23 mouse cellular contexts compared by ENCODE assay signal in genomic region chr5:138912711-138913105, GRCm38 (mm10).
DNase-seq lines count a peak whose midpoint lies in the region; ATAC-seq lines count a peak whose summit lies in the region.
"Had no signal": no experiment of that assay in that cellular context is flagged by ENCODE, and none has a peak within 500 bp of the region (broad histone marks: within the 10 kb centered on the region; RNA-seq: fewer than 3 reads in every experiment).

No protein-coding gene starts in this region.

- H3K9ac ChIP-seq in kidney, embryonic 16.5 days (replicated peaks; ENCODE audit: low read length) = no peak overlapping the region
- H3K9ac ChIP-seq: embryonic facial prominence, embryonic 15.5 days; hindbrain, embryonic 13.5 days; limb, embryonic 13.5 days; neural tube, embryonic 12.5 days had no signal

- no peak for ATAC-seq in kidney, embryonic 16.5 days (ENCODE audit: low FRiP score, low TSS enrichment)
- ATAC-seq: CD4-positive, CD25-positive, alpha-beta regulatory T cell, adult 4 months; intestine, embryonic 16.5 days had no signal

- H3K36me3 ChIP-seq in kidney, embryonic 16.5 days (ENCODE audit: insufficient read depth, low read length) = no peaks in the 10 kb centered on the region
- H3K36me3 ChIP-seq: embryonic facial prominence, embryonic 15.5 days; hindbrain, embryonic 13.5 days; limb, embryonic 13.5 days; neural tube, embryonic 12.5 days had no signal

- 64% methylated on average over 7 of the region's 7 CpGs for WGBS in kidney, embryonic 16.5 days

- H3K27ac ChIP-seq in kidney, embryonic 16.5 days (ENCODE audit: low read length) = no peak overlapping the region
- H3K27ac ChIP-seq: embryonic facial prominence, embryonic 15.5 days; hindbrain, embryonic 13.5 days; kidney, postnatal 0 days; left cerebral cortex, adult 2 months; limb, embryonic 13.5 days; macrophage; neural tube, embryonic 12.5 days; stomach, postnatal 0 days had no signal

- no peak overlapping the region for H3K4me2 ChIP-seq in kidney, embryonic 16.5 days (replicated peaks; ENCODE audit: low read depth, low read length)
- H3K4me2 ChIP-seq: embryonic facial prominence, embryonic 15.5 days; hindbrain, embryonic 13.5 days; limb, embryonic 13.5 days; neural tube, embryonic 12.5 days had no signal

- H3K4me1 ChIP-seq in kidney, embryonic 16.5 days (ENCODE audit: insufficient read depth, low read length) = peaks cover 17% of the 10 kb centered on the region

- no peaks in the 10 kb centered on the region for H3K9me3 ChIP-seq in kidney, embryonic 16.5 days (ENCODE audit: low read length)
- H3K9me3 ChIP-seq: embryonic facial prominence, embryonic 15.5 days; hindbrain, embryonic 13.5 days; limb, embryonic 13.5 days; neural tube, embryonic 12.5 days had no signal

- peak; percentile 66 to 74 for DNase-seq in cerebellum, postnatal 10 days
- DNase-seq in cerebellum, adult 11-12 months = no peak
- DNase-seq in kidney, postnatal 10 days = peak; percentile 48
- DNase-seq in testis, postnatal 10 days (ENCODE audit: low spot score) = peak; percentile 54
- no peak for DNase-seq in testis, postnatal 14 days (ENCODE audit: low spot score)
- DNase-seq in embryo, embryonic 10 days (ENCODE audit: low spot score) = no peak
- no peak for DNase-seq in cerebellum, adult 9-11 months
- DNase-seq: adrenal gland, postnatal 10 days; cerebellum, adult 2 months; gastrocnemius, postnatal 14 days; right cerebral cortex, postnatal 25 days; thymus, postnatal 25 days had no signal

- no peaks in the 10 kb centered on the region for H3K27me3 ChIP-seq in kidney, embryonic 16.5 days (ENCODE audit: insufficient read depth, low read length)
- H3K27me3 ChIP-seq: embryonic facial prominence, embryonic 15.5 days; hindbrain, embryonic 13.5 days; limb, embryonic 13.5 days; neural tube, embryonic 12.5 days had no signal

- H3K4me3 ChIP-seq in kidney, embryonic 16.5 days (ENCODE audit: low read length) = no peak overlapping the region
- H3K4me3 ChIP-seq: embryonic facial prominence, embryonic 15.5 days; hindbrain, embryonic 13.5 days; left cerebral cortex, adult 2 months; limb, embryonic 13.5 days; neural tube, embryonic 12.5 days had no signal

Comparison
In these comparisons a context has a peak if more than half of its experiments do, and no peak if none do; other contexts are left out.
1. DNase-seq: peak in cerebellum, postnatal 10 days (2 of 2), kidney, postnatal 10 days (single experiment) and testis, postnatal 10 days (single experiment); none in cerebellum, adult 11-12 months (single experiment), testis, postnatal 14 days (single experiment), embryo, embryonic 10 days (single experiment) and cerebellum, adult 9-11 months (single experiment).